Mouse (Mus musculus) layer of hippocampus, adult 18-20 months (tissue): ENCODE measurements around the gene Slc30a7. TPM values are rescaled to one million over a fixed set of nuclear protein-coding genes. Genes with fewer than 3 reads are reported as not detected.
A peak's percentile ranks its signal among the peaks of the same experiment; 100 is the strongest.

Experiments
- DNase-seq, 2 experiments: peaks; one replicate each; pipeline ENCODE4 v3.0.0; 2022; ENCODE audit warnings: low spot score in 2 of 2
- long read RNA-seq: library from polyadenylated mRNA; stranded (forward); transcript quantifications from one replicate; pipeline ENCODE4 v2.0.0, GENCODE M21; 2021
- total RNA-seq, 2 experiments: library from RNA; stranded (reverse); gene quantifications; 2 replicates each; pipeline ENCODE4 v1.2.3; 2021

The Slc30a7 gene
- total RNA-seq = 10 to 100 TPM; 23.1 to 26.8 TPM
- long read RNA-seq, full-length matches to known transcripts = 7 of 11 reads
- long read RNA-seq, partial matches to known transcripts = 0 of 11 reads
- long read RNA-seq, other reads (novel, unspliced or antisense) = 4 of 11 reads

GRCm38 (mm10) chr3:116006978-116007940 is at the start of gene Slc30a7, which contains the start of gene Extl2:
Gene Slc30a7 (minus strand): TSS chr3:116007406.
Gene Extl2 (plus strand): TSS chr3:116007462.
- peak; percentile 80 to 87 for DNase-seq

GRCm38 (mm10) chr3:116047034-116047433 is 39.8 kb upstream of the Slc30a7 start:
- no peak for DNase-seq

GRCm38 (mm10) chr3:116046000-116046399 is 38.8 kb upstream of the Slc30a7 start:
- DNase-seq = no peak

- no peak for DNase-seq
Observed at GRCm38 (mm10) chr3:116040776-116041175, 33.6 kb upstream of the Slc30a7 start.

- no peak for DNase-seq
Observed at GRCm38 (mm10) chr3:116033871-116034222, 26.6 kb upstream of the Slc30a7 start.

GRCm38 (mm10) chr3:116033218-116033870 is 26.1 kb upstream of the Slc30a7 start:
- no peak for DNase-seq

GRCm38 (mm10) chr3:116030152-116030788 is 23.1 kb upstream of the Slc30a7 start:
- DNase-seq = no peak

- no peak for DNase-seq
Observed at GRCm38 (mm10) chr3:116026996-116027395, 19.8 kb upstream of the Slc30a7 start.

- DNase-seq = no peak
Observed at GRCm38 (mm10) chr3:116025701-116026100, 18.5 kb upstream of the Slc30a7 start.

GRCm38 (mm10) chr3:116024669-116025068 is 17.5 kb upstream of the Slc30a7 start:
- DNase-seq = no peak

GRCm38 (mm10) chr3:116024236-116024635 is 17.0 kb upstream of the Slc30a7 start:
- DNase-seq = no peak

GRCm38 (mm10) chr3:116019136-116019535 is 11.9 kb upstream of the Slc30a7 start:
- DNase-seq = no peak

GRCm38 (mm10) chr3:116018606-116019005 is 11.4 kb upstream of the Slc30a7 start:
- DNase-seq = no peak

- peak; percentile 52 to 82 for DNase-seq
Observed at GRCm38 (mm10) chr3:116016116-116016515, 8.9 kb upstream of the Slc30a7 start.

- DNase-seq = no peak
Observed at GRCm38 (mm10) chr3:116014901-116015300, 7.7 kb upstream of the Slc30a7 start.

- no peak for DNase-seq
Observed at GRCm38 (mm10) chr3:116009622-116010344, 2.6 kb upstream of the Slc30a7 start.

GRCm38 (mm10) chr3:116007941-116008440 is 785 bp upstream of the Slc30a7 start:
- DNase-seq = peak; percentile 76 to 84

GRCm38 (mm10) chr3:116006284-116006977 is 775 bp downstream of the Slc30a7 start:
- DNase-seq = no peak

GRCm38 (mm10) chr3:115996929-115997328 is 10.3 kb downstream of the Slc30a7 start:
- DNase-seq = no peak

GRCm38 (mm10) chr3:115993025-115993424 is 14.2 kb downstream of the Slc30a7 start:
- no peak for DNase-seq
